ENCODE assay signal across 7 mouse cellular contexts in genomic region chr4:144998808-144999571, GRCm38 (mm10).
DNase-seq lines count a peak whose midpoint lies in the region; ATAC-seq and TF ChIP-seq lines count a peak whose summit lies in the region.

No protein-coding gene starts in this region.

- H3K4me3 ChIP-seq in lung, embryonic 14.5 days (ENCODE audit: low read depth, low read length), result no peak overlapping the region
- no peak overlapping the region for H3K4me3 ChIP-seq in embryonic facial prominence, embryonic 14.5 days (ENCODE audit: low read depth, low read length)
- no peak overlapping the region for H3K4me3 ChIP-seq in intestine, postnatal 0 days (ENCODE audit: low read depth, low read length)
- no peak overlapping the region for H3K4me3 ChIP-seq in small intestine, adult 2 months (ENCODE audit: low read depth, low read length)

- WGBS in lung, embryonic 14.5 days, result 63% methylated on average over 2 of the region's 2 CpGs
- WGBS in embryonic facial prominence, embryonic 14.5 days, result 55% methylated on average over 2 of the region's 2 CpGs
- 60% methylated on average over 2 of the region's 2 CpGs for WGBS in intestine, postnatal 0 days
- WGBS in small intestine, adult 2 months, result 30% methylated on average over 2 of the region's 2 CpGs

- H3K27ac ChIP-seq in lung, embryonic 14.5 days (ENCODE audit: low read depth), result peak overlapping the region; percentile 93
- H3K27ac ChIP-seq in embryonic facial prominence, embryonic 14.5 days (replicated peaks; ENCODE audit: low read depth, low read length), result peak overlapping the region; percentile 76
- H3K27ac ChIP-seq in intestine, postnatal 0 days (ENCODE audit: low read depth, low read length), result peak overlapping the region; percentile 65
- peak overlapping the region; percentile 87 for H3K27ac ChIP-seq in small intestine, adult 2 months (ENCODE audit: insufficient read depth, low read depth, low read length)

- H3K9ac ChIP-seq in lung, embryonic 14.5 days, result no peak overlapping the region
- no peak overlapping the region for H3K9ac ChIP-seq in embryonic facial prominence, embryonic 14.5 days (ENCODE audit: low read depth, low read length)
- H3K9ac ChIP-seq in intestine, postnatal 0 days (ENCODE audit: low read depth, low read length), result no peak overlapping the region

- intact Hi-C loops in left cerebral cortex, postnatal 14 days (cut with DNase I), result no loop called here

- TF ChIP-seq POLR2A in small intestine, adult 2 months (IDR thresholded peaks at IDR 0.05; ENCODE audit: low read depth, low read length), result no peak

- ATAC-seq in lung, embryonic 14.5 days (ENCODE audit: insufficient read depth), result no peak
- no peak for ATAC-seq in embryonic facial prominence, embryonic 14.5 days (ENCODE audit: low read depth)
- ATAC-seq in intestine, postnatal 0 days, result no peak

- no peak for DNase-seq in lung, embryonic 14.5 days
- no peak for DNase-seq in lung, postnatal 36 days
- DNase-seq in embryonic facial prominence, embryonic 14.5 days (ENCODE audit: low spot score), result no peak
- no peak for DNase-seq in left cerebral cortex, postnatal 14 days (ENCODE audit: low spot score in 2 of 2)
- no peak for DNase-seq in gastrocnemius, postnatal 4 days (ENCODE audit: low spot score in 2 of 2)

- peaks cover 40% of the 10 kb centered on the region for H3K4me1 ChIP-seq in lung, embryonic 14.5 days (ENCODE audit: insufficient read depth)
- peaks cover 37% of the 10 kb centered on the region for H3K4me1 ChIP-seq in embryonic facial prominence, embryonic 14.5 days (ENCODE audit: control insufficient read depth, insufficient read depth, low read length)
- peaks cover 17% of the 10 kb centered on the region for H3K4me1 ChIP-seq in intestine, postnatal 0 days (replicated peaks; ENCODE audit: control insufficient read depth, insufficient read depth, low read length)
- peaks cover 33% of the 10 kb centered on the region for H3K4me1 ChIP-seq in small intestine, adult 2 months (ENCODE audit: control insufficient read depth, insufficient read depth, insufficient read length, low read length)

- no peak for TF ChIP-seq CTCF in lung, embryonic 14.5 days (IDR thresholded peaks at IDR 0.05; ENCODE audit: low read depth)
- no peak for TF ChIP-seq CTCF in intestine, postnatal 0 days (IDR thresholded peaks at IDR 0.05; ENCODE audit: low read depth)
- no peak for TF ChIP-seq CTCF in small intestine, adult 2 months (IDR thresholded peaks at IDR 0.05; ENCODE audit: extremely low read depth, insufficient read length, insufficient replicate concordance, low read depth, low read length)

- peak overlapping the region; percentile 16; the same call in 1 of the 2 replicates for H3K4me2 ChIP-seq in lung, embryonic 14.5 days
- no peak overlapping the region for H3K4me2 ChIP-seq in embryonic facial prominence, embryonic 14.5 days (ENCODE audit: low read depth, low read length)
- H3K4me2 ChIP-seq in intestine, postnatal 0 days (replicated peaks; ENCODE audit: low read depth), result no peak overlapping the region

- H3K36me3 ChIP-seq in lung, embryonic 14.5 days (ENCODE audit: insufficient read depth), result no peaks in the 10 kb centered on the region
- H3K36me3 ChIP-seq in embryonic facial prominence, embryonic 14.5 days (ENCODE audit: control insufficient read depth, insufficient read depth, low read length), result no peaks in the 10 kb centered on the region
- H3K36me3 ChIP-seq in intestine, postnatal 0 days (ENCODE audit: control insufficient read depth, insufficient read depth), result no peaks in the 10 kb centered on the region
- H3K36me3 ChIP-seq in small intestine, adult 2 months (ENCODE audit: control insufficient read depth, insufficient read depth, low read length), result 0 out of 2 replicates have a peak, but pooled peaks cover 3% of the 10 kb centered on the region

- no peaks in the 10 kb centered on the region for H3K9me3 ChIP-seq in lung, embryonic 14.5 days (ENCODE audit: low read depth, low read length)
- no peaks in the 10 kb centered on the region for H3K9me3 ChIP-seq in embryonic facial prominence, embryonic 14.5 days (ENCODE audit: control insufficient read depth, low read length)
- no peaks in the 10 kb centered on the region for H3K9me3 ChIP-seq in intestine, postnatal 0 days (ENCODE audit: control insufficient read depth)

- H3K27me3 ChIP-seq in lung, embryonic 14.5 days (ENCODE audit: insufficient read depth, low read length), result no peaks in the 10 kb centered on the region
- H3K27me3 ChIP-seq in embryonic facial prominence, embryonic 14.5 days (replicated peaks; ENCODE audit: control insufficient read depth, insufficient read depth, low read length), result no peaks in the 10 kb centered on the region
- no peaks in the 10 kb centered on the region for H3K27me3 ChIP-seq in intestine, postnatal 0 days (replicated peaks; ENCODE audit: control insufficient read depth, insufficient read depth, low read length)
- no peaks in the 10 kb centered on the region for H3K27me3 ChIP-seq in small intestine, adult 2 months (ENCODE audit: control insufficient read depth, insufficient read depth, low read length)
